Mouse (Mus musculus): Measurements from ENCODE around the gene Nsg2. TPM values are rescaled to one million over a fixed set of nuclear protein-coding genes. Genes with fewer than 3 reads are reported as not detected.

Gene Nsg2
- polyA plus RNA-seq, 1 experiment from 2014 or later = 0.88 TPM

Other genes starting within 250 kb of the Nsg2 start
- gene Cpeb4, start 128.3 kb upstream of the Nsg2 start, polyA plus RNA-seq (2015; fragmentation: Nextera tagmentation; extraction: Ambion mirVana) = 6.2 and 6.7 TPM in 2 replicates
- 0.25 and 0.39 TPM in 2 replicates for gene 4930524B15Rik, start 34.9 kb upstream of the Nsg2 start, polyA plus RNA-seq (2015; fragmentation: Nextera tagmentation; extraction: Ambion mirVana)
- 0.15 TPM in 1 of 2 replicates, not detected in the other for gene Il9r, start 199.8 kb downstream of the Nsg2 start, polyA plus RNA-seq (2015; fragmentation: Nextera tagmentation; extraction: Ambion mirVana)
- 44.9 and 46.7 TPM in 2 replicates for gene Snrnp25, start 205.0 kb downstream of the Nsg2 start, polyA plus RNA-seq (2015; fragmentation: Nextera tagmentation; extraction: Ambion mirVana)
- gene Rhbdf1, start 221.8 kb downstream of the Nsg2 start, polyA plus RNA-seq (2015; fragmentation: Nextera tagmentation; extraction: Ambion mirVana) = 34.1 and 34.8 TPM in 2 replicates
- gene Mpg, start 226.0 kb downstream of the Nsg2 start, polyA plus RNA-seq (2015; fragmentation: Nextera tagmentation; extraction: Ambion mirVana) = 19.7 and 21.2 TPM in 2 replicates